Mouse (Mus musculus) midbrain, postnatal 0 days (tissue): Measurements from ENCODE around the gene Prpf4. TPM values are rescaled to one million over a fixed set of nuclear protein-coding genes. Genes with fewer than 3 reads are reported as not detected.

Source experiments
- ATAC-seq: fragments of 200-750 bp; cut with Nextera tagmentation; 2 replicates; pipeline ENCODE4 v1.8.0; 2017; ENCODE audit warnings: moderate number of reproducible peaks, mild to moderate bottlenecking, moderate TSS enrichment, moderate library complexity; ENCODE audit not compliant: low FRiP score
- DNase-seq: peaks from one replicate; pipeline ENCODE4 v3.0.0-alpha.2; 2015; ENCODE audit warnings: low spot score
- H3K27ac ChIP-seq: fragments of 300-500 bp; sonication (generic); 2 replicates; pipeline ENCODE4 v1.5.1; 2014; ENCODE audit warnings: low read depth, mild to moderate bottlenecking, low read length, mixed read lengths
- H3K27me3 ChIP-seq: fragments of 300-500 bp; sonication (generic); 2 replicates; pipeline ENCODE4 v1.6.1; 2014; ENCODE audit warnings: low read length, control low read depth, mixed read lengths; ENCODE audit not compliant: insufficient read depth
- H3K36me3 ChIP-seq: fragments of 300-500 bp; sonication (generic); 2 replicates; pipeline ENCODE4 v1.6.1; 2014; ENCODE audit warnings: low read length, control low read depth, mixed read lengths; ENCODE audit not compliant: insufficient read depth
- H3K4me1 ChIP-seq: fragments of 300-500 bp; sonication (generic); 2 replicates; pipeline ENCODE4 v1.6.1; 2014; ENCODE audit warnings: mild to moderate bottlenecking, control low read depth, antibody characterized with exemption, low read length, mixed read lengths; ENCODE audit not compliant: insufficient read depth
- H3K4me2 ChIP-seq: fragments of 300-500 bp; sonication (generic); 2 replicates; pipeline ENCODE4 v1.6.1; 2014; ENCODE audit warnings: low read depth, mild to moderate bottlenecking, low read length, mixed read lengths; ENCODE audit not compliant: poor library complexity, severe bottlenecking
- H3K4me3 ChIP-seq: fragments of 300-500 bp; sonication (generic); 2 replicates; pipeline ENCODE4 v1.5.1; 2014; ENCODE audit warnings: low read depth, mild to moderate bottlenecking, low read length, moderate library complexity
- H3K9ac ChIP-seq: fragments of 300-500 bp; sonication (generic); replicated peaks from 2 replicates; pipeline ENCODE4 v1.6.1; 2014; ENCODE audit warnings: mild to moderate bottlenecking, low read length, moderate library complexity, mixed read lengths; ENCODE audit not compliant: poor library complexity, severe bottlenecking
- H3K9me3 ChIP-seq: fragments of 300-500 bp; sonication (generic); 2 replicates; pipeline ENCODE4 v1.6.1; 2016; ENCODE audit warnings: low read length, control low read depth
- CTCF ChIP-seq: IDR thresholded peaks from 2 replicates; pipeline ENCODE4 v1.5.1; 2016; ENCODE audit warnings: antibody characterized with exemption, mild to moderate bottlenecking
- WGBS: fragments of 180-500 bp; shearing (Covaris S2); extraction: QIAGEN DNeasy Blood & Tissue Kit; methylation state at CpG from one replicate; pipeline ENCODE4 v1.1.7; 2014; 5-methylcytosine and 5-hydroxymethylcytosine counted together
- polyA plus RNA-seq: library from polyadenylated mRNA; unstranded; fragments of >200 nt; fragmentation: Nextera tagmentation; extraction: Ambion mirVana; gene quantifications from 2 replicates; pipeline ENCODE4 v1.2.1, GENCODE M21; 2015
- total RNA-seq: library from RNA; depleted of rRNA; stranded (reverse); fragments of >200 nt; gene quantifications from 2 replicates; pipeline ENCODE4 v1.2.3, GENCODE M21; 2014

The Prpf4 gene
- total and polyA plus RNA-seq, 2 experiments from 2014 or later = 12.8 to 13.4 TPM

DNA sequence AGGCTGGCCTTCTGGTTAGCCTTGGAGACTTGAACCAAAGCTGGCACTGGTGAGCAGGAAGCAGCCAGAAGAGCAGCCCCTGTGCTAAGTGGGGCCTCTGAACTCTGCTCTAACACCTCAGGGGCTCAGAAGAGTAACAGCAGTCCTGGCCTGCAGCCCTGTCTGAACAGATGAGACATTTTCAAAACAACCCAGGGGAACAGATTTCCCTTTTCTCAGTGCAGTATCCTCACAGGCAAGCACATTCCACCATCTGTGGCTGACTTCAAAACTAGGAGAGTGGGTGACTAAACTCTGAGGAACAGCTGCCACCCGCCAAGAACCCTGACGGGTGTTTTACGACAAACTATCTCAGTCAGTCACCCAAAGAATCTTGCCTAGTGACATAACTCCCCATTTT, 50.5 kb downstream of the Prpf4 start:
- Histone ChIP-seq H3K4me2 (no peak overlapping the region), H3K9me3 (no peaks in the 10 kb centered on the region), H3K27me3 (no peaks in the 10 kb centered on the region), H3K4me1 (no peaks in the 10 kb centered on the region), H3K36me3 (peaks cover 33% of the 10 kb centered on the region), H3K9ac (no peak overlapping the region), H3K4me3 (no peak overlapping the region), H3K27ac (no peak overlapping the region)
- ATAC-seq = no peak
- DNase-seq = peak; percentile 21
- TF ChIP-seq CTCF = no peak
- WGBS = 84% methylated on average over 3 of the region's 3 CpGs

DNA sequence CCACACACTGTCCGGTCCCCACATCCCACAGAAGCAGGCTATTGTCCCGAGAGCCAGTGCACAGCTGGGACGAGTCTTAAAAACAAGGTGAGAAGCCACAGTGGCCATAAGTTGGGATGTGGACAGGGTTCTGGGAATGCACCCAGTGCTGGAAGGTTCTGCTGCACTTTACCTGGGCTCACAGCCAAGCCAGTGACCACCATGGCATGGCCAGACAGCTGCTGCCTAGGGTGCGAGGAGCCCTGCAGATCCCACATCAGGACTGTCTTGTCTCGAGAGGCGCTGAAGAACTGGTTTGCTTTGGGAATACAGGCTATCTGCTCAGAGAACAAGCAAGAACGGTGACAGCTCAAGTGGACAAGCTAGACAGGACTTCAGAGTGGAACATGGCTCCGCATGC, 51.8 kb downstream of the Prpf4 start:
- Histone ChIP-seq H3K4me2 (no peak overlapping the region), H3K27me3 (no peaks in the 10 kb centered on the region), H3K9ac (no peak overlapping the region), H3K4me1 (no peaks in the 10 kb centered on the region), H3K4me3 (no peak overlapping the region), H3K36me3 (peaks cover 33% of the 10 kb centered on the region), H3K9me3 (no peaks in the 10 kb centered on the region), H3K27ac (no peak overlapping the region)
- WGBS = 95% methylated on average over 8 of the region's 8 CpGs
- DNase-seq (no peak), ATAC-seq (no peak)
- no peak for TF ChIP-seq CTCF

GRCm38 (mm10) chr4:62463124-62463523, 54.5 kb downstream of the Prpf4 start:
- H3K9ac ChIP-seq = no peak overlapping the region
- no peaks in the 10 kb centered on the region for H3K4me1 ChIP-seq
- DNase-seq (no peak), ATAC-seq (no peak)
- 83% methylated on average over 2 of the region's 2 CpGs for WGBS
- no peak for TF ChIP-seq CTCF
- H3K4me2 ChIP-seq = no peak overlapping the region
- H3K9me3 ChIP-seq = no peaks in the 10 kb centered on the region
- no peaks in the 10 kb centered on the region for H3K27me3 ChIP-seq
- no peak overlapping the region for H3K27ac ChIP-seq
- peaks cover 22% of the 10 kb centered on the region for H3K36me3 ChIP-seq
- no peak overlapping the region for H3K4me3 ChIP-seq

- H3K27ac ChIP-seq = no peak overlapping the region
- no peaks in the 10 kb centered on the region for H3K9me3 ChIP-seq
- ATAC-seq (no peak), DNase-seq (no peak)
- no peaks in the 10 kb centered on the region; the same call in 1 of the 2 replicates for H3K36me3 ChIP-seq
- H3K4me3 ChIP-seq = no peak overlapping the region
- peak; percentile 46 for TF ChIP-seq CTCF
- H3K4me2 ChIP-seq = no peak overlapping the region
- H3K9ac ChIP-seq = no peak overlapping the region
- no peaks in the 10 kb centered on the region for H3K27me3 ChIP-seq
- H3K4me1 ChIP-seq = no peaks in the 10 kb centered on the region
- WGBS = 95% methylated on average over 1 of the region's 1 CpGs
Observed at GRCm38 (mm10) chr4:62468158-62468557, 59.6 kb downstream of the Prpf4 start.

DNA sequence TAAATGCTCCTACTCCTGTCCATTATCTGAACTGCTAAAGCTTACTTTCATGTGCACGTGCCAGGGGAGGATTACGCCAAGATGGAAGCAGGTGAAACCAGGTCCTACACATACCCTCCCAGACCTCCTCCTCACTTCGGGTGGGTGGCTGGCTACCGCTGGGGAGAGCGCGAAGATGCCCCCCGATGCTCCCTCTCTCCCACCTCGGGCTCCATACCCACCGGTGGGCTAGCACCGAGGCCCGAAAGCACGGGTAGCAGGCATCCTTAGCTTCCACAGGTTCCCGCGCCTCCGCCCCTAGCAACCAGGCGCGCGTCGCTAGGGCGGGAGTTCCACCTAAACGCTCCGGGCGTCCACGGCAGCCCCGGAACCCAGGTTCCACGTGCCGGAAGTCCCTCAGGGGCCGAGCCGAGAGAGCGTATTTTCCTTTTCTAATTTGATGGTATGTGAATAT, 62.0 kb downstream of the Prpf4 start, which contains the start of gene Wdr31:
Gene Wdr31 (minus strand): TSS at position 299 of the 454 bp plus-strand sequence.
- peak within 1 kb of the TSS; percentile 69 for H3K9ac ChIP-seq
- no peaks in the 10 kb centered on the region for H3K9me3 ChIP-seq
- peak; percentile 83 for DNase-seq
- no peaks in the 10 kb centered on the region for H3K4me1 ChIP-seq
- H3K4me3 ChIP-seq = peak within 1 kb of the TSS; percentile 63
- H3K4me2 ChIP-seq = peak within 1 kb of the TSS; percentile 58
- peak; percentile 94 for ATAC-seq
- H3K27ac ChIP-seq = peak within 1 kb of the TSS; percentile 77
- 1% methylated on average over 30 of the region's 30 CpGs for WGBS
- no peak for TF ChIP-seq CTCF
- H3K27me3 ChIP-seq = no peaks in the 10 kb centered on the region
- no peaks in the 10 kb centered on the region; the same call in 1 of the 2 replicates for H3K36me3 ChIP-seq

GRCm38 (mm10) chr4:62472071-62472470, 63.5 kb downstream of the Prpf4 start:
- Histone ChIP-seq H3K27me3 (0 out of 2 replicates have a peak, but pooled peaks cover 4% of the 10 kb centered on the region), H3K4me3 (no peak overlapping the region), H3K27ac (no peak overlapping the region), H3K9me3 (no peaks in the 10 kb centered on the region), H3K4me2 (no peak overlapping the region), H3K9ac (no peak overlapping the region), H3K4me1 (no peaks in the 10 kb centered on the region), H3K36me3 (no peaks in the 10 kb centered on the region)
- WGBS = 97% methylated on average over 2 of the region's 2 CpGs
- no peak for ATAC-seq
- no peak for DNase-seq
- no peak for TF ChIP-seq CTCF
